Mouse (Mus musculus): ENCODE measurements around the gene Smok2a. TPM values are rescaled to one million over a fixed set of nuclear protein-coding genes. Genes with fewer than 3 reads are reported as not detected.
"Not testable (repeated sequence)": the region's sequence is repeated elsewhere in the genome, so short reads cannot be mapped to it uniquely, and the experiment has no call there.

Gene Smok2a
- polyA plus RNA-seq, 1 experiment from 2014 or later = not detected

DNA sequence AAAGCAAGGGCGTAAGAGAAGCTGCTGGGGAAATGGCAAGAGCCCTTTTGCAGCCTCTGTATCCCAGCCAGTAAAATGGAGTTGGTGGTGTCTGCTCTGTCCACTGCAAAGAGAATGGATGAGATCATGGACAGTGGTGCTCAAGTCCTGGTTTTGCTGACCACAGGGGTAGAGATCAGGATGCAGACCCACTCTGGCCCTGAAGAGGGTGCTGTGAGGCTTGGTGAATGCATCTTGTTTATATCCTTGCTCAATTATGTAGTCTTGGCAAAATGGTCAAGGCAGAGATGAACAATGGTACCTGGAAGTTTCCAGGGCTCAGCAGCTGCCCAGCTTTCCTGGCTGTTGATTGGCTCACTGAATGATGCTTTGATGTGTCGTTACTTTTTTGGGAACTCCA is 5.4 kb upstream of the Smok2a start:
- 69% methylated on average over 2 of the region's 2 CpGs for WGBS
- H3K36me3 ChIP-seq = no peaks in the 10 kb centered on the region
- H3K9ac ChIP-seq = no peak overlapping the region
- no peak overlapping the region for H3K4me2 ChIP-seq
- no peak overlapping the region for H3K27ac ChIP-seq (ENCODE audit: poor library complexity, severe bottlenecking)
- no peaks in the 10 kb centered on the region for H3K27me3 ChIP-seq (replicated peaks)
- ATAC-seq (ENCODE audit: insufficient number of reproducible peaks, low FRiP score) = no peak
- H3K4me1 ChIP-seq (replicated peaks) = no peaks in the 10 kb centered on the region
- peaks cover 95% of the 10 kb centered on the region for H3K9me3 ChIP-seq (replicated peaks)
- no peak overlapping the region for H3K4me3 ChIP-seq

DNA sequence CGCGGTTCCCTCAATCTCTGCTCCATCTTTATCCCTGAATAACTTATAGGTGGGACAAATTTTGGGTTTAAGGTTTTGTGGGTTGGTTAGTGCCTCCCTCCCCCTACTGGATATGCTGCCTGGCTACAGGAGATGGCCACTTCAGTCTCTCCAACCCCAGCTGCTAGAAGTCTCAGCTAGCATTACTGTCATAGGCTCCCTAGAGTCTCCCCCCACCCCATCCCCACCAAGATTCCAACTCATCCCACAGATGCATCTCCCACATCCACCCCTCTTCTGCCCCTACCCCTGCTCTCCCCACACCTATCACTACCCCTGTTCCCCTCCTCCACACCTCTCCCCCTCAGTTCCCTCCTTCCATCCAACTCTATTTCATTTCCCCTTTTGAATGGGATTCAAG is 933 bp downstream of the Smok2a start:
- not testable (repeated sequence) for H3K4me2 ChIP-seq; ATAC-seq (ENCODE audit: insufficient number of reproducible peaks, low FRiP score)
- 82% methylated on average over 2 of the region's 2 CpGs for WGBS

DNA sequence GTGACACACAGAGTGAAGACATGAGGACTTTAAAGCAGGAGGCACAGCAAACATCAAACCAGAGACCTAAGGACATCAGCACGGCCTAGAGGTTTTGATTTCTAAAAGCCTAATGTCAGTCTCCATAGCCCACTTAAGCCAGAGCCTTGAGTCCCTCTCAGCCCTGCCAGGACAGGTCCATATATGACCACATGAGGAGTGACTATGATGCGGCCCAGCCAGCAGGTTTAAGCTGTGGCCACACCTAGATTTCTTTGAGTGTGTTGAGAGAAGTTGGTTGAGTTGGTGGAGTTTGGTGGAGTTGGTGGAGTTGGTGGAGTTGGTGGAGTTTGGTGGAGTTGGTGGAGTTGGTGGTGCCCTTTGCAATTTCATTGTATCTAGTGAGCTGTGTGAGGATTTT is 9.0 kb downstream of the Smok2a start, which contains the start of gene Smok2b:
Smok2b (plus strand) TSS at position 301 of the 400 bp plus-strand sequence.
- 68% methylated on average over 2 of the region's 2 CpGs for WGBS
- not testable (repeated sequence) for H3K4me2 ChIP-seq; H3K9ac ChIP-seq; ATAC-seq (ENCODE audit: insufficient number of reproducible peaks, low FRiP score); H3K27ac ChIP-seq (ENCODE audit: poor library complexity, severe bottlenecking); H3K4me3 ChIP-seq; H3K4me1 ChIP-seq (replicated peaks); H3K36me3 ChIP-seq; H3K27me3 ChIP-seq (replicated peaks)
- H3K9me3 ChIP-seq (replicated peaks) = peaks cover 81% of the 10 kb centered on the region

More for the DNA sequence above, 933 bp downstream of the Smok2a start:
- H3K36me3 ChIP-seq; H3K27me3 ChIP-seq (replicated peaks); H3K4me1 ChIP-seq (replicated peaks); H3K4me3 ChIP-seq; H3K9ac ChIP-seq; H3K27ac ChIP-seq (ENCODE audit: poor library complexity, severe bottlenecking): not testable (repeated sequence)
- H3K9me3 ChIP-seq (replicated peaks) = peaks cover 79% of the 10 kb centered on the region

DNA sequence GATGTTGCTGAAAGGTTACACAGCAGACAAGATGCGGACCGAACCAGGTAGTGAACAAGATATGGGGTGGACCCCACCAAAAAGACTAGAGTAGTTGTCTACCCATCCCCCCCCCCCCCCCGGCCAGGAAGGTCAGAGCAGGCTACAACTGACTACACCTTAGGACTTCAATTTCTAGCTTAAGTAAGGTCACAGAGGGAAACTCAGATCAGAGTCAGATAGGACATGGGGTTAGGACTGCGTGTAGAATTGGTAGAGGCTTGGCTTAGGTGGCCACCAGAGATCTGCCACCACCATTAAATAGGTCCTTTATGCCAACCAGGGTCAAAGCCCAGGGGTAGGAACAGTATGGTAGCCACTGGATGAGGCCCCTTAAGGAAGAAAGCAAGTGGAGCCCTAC is 18.5 kb downstream of the Smok2a start:
- H3K4me2 ChIP-seq; H3K9ac ChIP-seq; H3K4me3 ChIP-seq; H3K36me3 ChIP-seq; H3K27me3 ChIP-seq (replicated peaks); H3K27ac ChIP-seq (ENCODE audit: poor library complexity, severe bottlenecking); H3K4me1 ChIP-seq (replicated peaks): not testable (repeated sequence)
- WGBS = 79% methylated on average over 4 of the region's 4 CpGs
- peaks cover 59% of the 10 kb centered on the region for H3K9me3 ChIP-seq (replicated peaks)
- ATAC-seq (ENCODE audit: insufficient number of reproducible peaks, low FRiP score) = peak; percentile 52

DNA sequence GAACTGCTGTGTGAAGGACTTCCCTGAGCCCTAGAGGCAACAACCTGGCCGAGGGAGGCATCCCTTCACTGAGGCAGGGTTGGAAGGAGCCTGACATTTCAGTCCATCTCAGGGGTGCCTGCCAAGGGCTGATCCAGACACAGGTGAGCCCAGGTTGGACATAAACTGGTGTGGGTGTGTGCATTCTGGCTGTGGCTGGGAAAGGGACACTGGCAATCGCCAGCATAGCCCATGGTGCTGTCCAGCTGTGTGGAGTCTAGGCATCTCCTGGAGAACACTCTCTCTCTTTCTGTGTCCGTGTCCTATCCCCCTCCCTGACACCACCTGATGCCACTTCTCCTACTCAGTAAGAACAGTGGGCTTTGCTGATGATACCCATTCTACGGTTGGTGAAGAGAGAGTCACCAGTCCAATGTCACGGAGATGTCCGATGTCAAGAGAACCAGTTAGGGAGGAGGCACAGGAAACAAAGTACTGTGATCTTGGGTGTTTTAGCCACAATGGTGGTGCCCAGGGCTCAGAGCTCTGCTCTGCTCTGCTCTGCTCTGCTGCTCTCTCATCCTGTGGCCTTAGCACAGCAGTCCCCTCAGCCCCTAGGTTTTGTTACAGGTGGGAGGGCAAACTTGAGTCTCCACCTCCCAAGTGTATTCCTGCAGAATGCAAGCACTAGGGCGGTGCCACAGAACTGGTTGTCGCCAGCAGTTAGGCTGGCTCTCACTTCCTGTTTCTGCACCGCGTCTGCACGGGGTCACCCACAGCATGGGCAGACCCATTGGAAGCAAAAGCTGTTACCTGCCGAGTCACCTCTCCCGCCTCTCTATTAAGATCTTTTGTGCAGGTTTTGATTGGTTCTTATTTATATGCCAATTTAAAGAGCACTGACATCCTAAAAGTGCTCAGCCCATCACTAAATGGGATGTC is 20.1 kb downstream of the Smok2a start:
- not testable (repeated sequence) for H3K4me1 ChIP-seq (replicated peaks); H3K36me3 ChIP-seq; H3K4me2 ChIP-seq; H3K9ac ChIP-seq; H3K27ac ChIP-seq (ENCODE audit: poor library complexity, severe bottlenecking); H3K27me3 ChIP-seq (replicated peaks); H3K4me3 ChIP-seq
- peak; percentile 43; the same call in 1 of the 2 replicates for ATAC-seq (ENCODE audit: insufficient number of reproducible peaks, low FRiP score)
- WGBS = 79% methylated on average over 7 of the region's 13 CpGs
- peaks cover 46% of the 10 kb centered on the region for H3K9me3 ChIP-seq (replicated peaks)

DNA sequence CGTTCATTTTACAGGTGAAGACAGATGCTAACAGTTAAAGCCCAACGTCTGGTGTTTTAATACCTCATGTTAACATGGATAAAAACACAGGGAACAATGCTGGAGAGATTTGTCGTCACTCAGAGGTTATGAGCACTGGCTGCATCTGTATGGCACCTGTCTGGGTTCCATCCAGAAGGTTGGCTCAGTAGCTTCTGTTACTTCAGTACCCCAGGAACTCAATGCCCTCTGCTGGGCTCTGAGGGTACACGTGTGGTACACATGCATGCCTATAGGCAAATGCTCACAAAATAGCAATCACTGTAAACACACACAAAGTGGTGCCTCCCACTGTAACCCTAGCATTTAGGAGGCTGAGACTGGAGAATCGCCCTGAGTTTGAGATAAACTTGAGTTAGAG is 33.8 kb downstream of the Smok2a start:
- WGBS = 48% methylated on average over 1 of the region's 5 CpGs
- not testable (repeated sequence) for H3K4me1 ChIP-seq (replicated peaks); H3K27ac ChIP-seq (ENCODE audit: poor library complexity, severe bottlenecking); H3K36me3 ChIP-seq; ATAC-seq (ENCODE audit: insufficient number of reproducible peaks, low FRiP score); H3K27me3 ChIP-seq (replicated peaks); H3K4me2 ChIP-seq; H3K9ac ChIP-seq; H3K4me3 ChIP-seq
- H3K9me3 ChIP-seq (replicated peaks) = peaks cover 14% of the 10 kb centered on the region

Other genes with a start within 250 kb of the Smok2a start
- 71.4 and 74.4 TPM in 2 replicates for gene Wtap, start 227.0 kb upstream of the Smok2a start, polyA plus RNA-seq (2016; fragmentation: Nextera tagmentation; extraction: Ambion mirVana)
- 319 and 325 TPM in 2 replicates for gene Sod2, start 214.3 kb upstream of the Smok2a start, polyA plus RNA-seq (2016; fragmentation: Nextera tagmentation; extraction: Ambion mirVana)
- gene Gpr31b, start 168.9 kb upstream of the Smok2a start, polyA plus RNA-seq (2016; fragmentation: Nextera tagmentation; extraction: Ambion mirVana) = 0.14 TPM in 1 of 2 replicates, not detected in the other
- gene Tcp10b, start 160.1 kb upstream of the Smok2a start, polyA plus RNA-seq (2016; fragmentation: Nextera tagmentation; extraction: Ambion mirVana) = 0.15 TPM in 1 of 2 replicates, not detected in the other
- gene Unc93a, start 89.4 kb upstream of the Smok2a start, polyA plus RNA-seq (2016; fragmentation: Nextera tagmentation; extraction: Ambion mirVana) = not detected in 2 replicates
- not detected in 2 replicates for gene Smok2b, start 9.1 kb downstream of the Smok2a start, polyA plus RNA-seq (2016; fragmentation: Nextera tagmentation; extraction: Ambion mirVana)
- not detected in 2 replicates for gene Tcp10c, start 133.4 kb downstream of the Smok2a start, polyA plus RNA-seq (2016; fragmentation: Nextera tagmentation; extraction: Ambion mirVana)

Measured in heart, embryonic 12.5 days (tissue).